Mouse (Mus musculus) erythroblast, embryonic 14.5 days (primary cell): ENCODE measurements around the gene Pik3ip1.

Source experiments
- GATA1 ChIP-seq: IDR thresholded peaks from 2 replicates; pipeline ENCODE4 v1.6.1; 2012; ENCODE audit warnings: low read length, inconsistent platforms, mixed read lengths
- TAL1 ChIP-seq: IDR thresholded peaks from 3 replicates; pipeline ENCODE4 v1.6.1; 2012; ENCODE audit warnings: low read length, inconsistent platforms, mixed read lengths

DNA sequence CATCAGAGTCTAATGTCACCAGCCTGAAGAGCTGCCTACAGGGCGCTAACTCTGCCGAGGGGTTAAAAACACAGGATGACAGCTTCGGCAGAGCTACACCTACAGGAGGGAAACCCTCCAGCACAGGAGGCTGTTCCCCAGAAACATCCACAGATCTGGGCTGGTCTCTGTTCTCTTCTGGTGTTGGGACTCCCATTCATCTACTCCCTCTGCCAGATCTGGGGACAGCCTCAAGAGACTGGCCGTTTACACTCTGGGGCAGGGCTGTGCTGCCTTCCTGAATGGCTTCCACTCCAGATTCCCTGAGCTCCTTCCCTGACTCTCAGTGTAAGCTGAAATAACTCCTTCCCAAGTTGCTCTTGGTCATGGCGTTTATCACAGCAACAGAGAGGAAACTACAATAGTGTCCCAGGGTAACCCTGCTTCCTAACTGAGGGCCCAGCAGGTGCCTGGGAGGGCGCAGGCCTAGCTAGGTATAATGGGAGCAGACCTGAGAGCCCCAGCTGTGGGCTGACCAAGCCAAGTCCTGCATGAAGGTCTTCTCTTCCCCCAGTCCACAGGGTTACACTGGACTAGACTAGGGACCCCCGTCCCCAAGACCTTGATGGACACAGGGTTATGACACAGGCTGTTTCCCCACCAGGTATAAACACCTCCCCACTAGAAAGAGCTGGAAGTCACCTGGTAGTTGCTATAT is 41.5 kb downstream of the Pik3ip1 start:
- TF ChIP-seq GATA1 (no peak), TAL1 (no peak)
